Mouse (Mus musculus) liver, embryonic 16.5 days (tissue): Measurements from ENCODE around the gene 2810459M11Rik. TPM values are rescaled to one million over a fixed set of nuclear protein-coding genes. Genes with fewer than 3 reads are reported as not detected.

Experiments used
- ATAC-seq: fragments of 200-750 bp; cut with Nextera tagmentation; 2 replicates; pipeline ENCODE4 v1.8.0; 2017; ENCODE audit warnings: low read depth, mild to moderate bottlenecking, moderate number of reproducible peaks, moderate library complexity
- H3K27ac ChIP-seq: fragments of 300-500 bp; sonication (generic); 2 replicates; pipeline ENCODE4 v1.5.1; 2014; ENCODE audit warnings: mild to moderate bottlenecking, low read length
- H3K27me3 ChIP-seq: fragments of 300-500 bp; sonication (generic); 2 replicates; pipeline ENCODE4 v1.6.1; 2014; ENCODE audit warnings: low read depth, low read length, mixed read lengths; ENCODE audit not compliant: control insufficient read depth, insufficient read depth
- H3K36me3 ChIP-seq: fragments of 300-500 bp; sonication (generic); 2 replicates; pipeline ENCODE4 v1.6.1; 2014; ENCODE audit warnings: mild to moderate bottlenecking; ENCODE audit not compliant: control insufficient read depth, insufficient read depth
- H3K4me1 ChIP-seq: fragments of 300-500 bp; sonication (generic); 2 replicates; pipeline ENCODE4 v1.6.1; 2014; ENCODE audit warnings: low read depth, low read length, mixed read lengths; ENCODE audit not compliant: control insufficient read depth
- H3K4me2 ChIP-seq: fragments of 300-500 bp; sonication (generic); 2 replicates; pipeline ENCODE4 v1.6.1; 2014; ENCODE audit warnings: low read depth, low read length, mixed read lengths
- H3K4me3 ChIP-seq: fragments of 300-500 bp; sonication (generic); 2 replicates; pipeline ENCODE4 v1.5.1; 2014; ENCODE audit warnings: low read depth, mild to moderate bottlenecking, low read length
- H3K9ac ChIP-seq: fragments of 300-500 bp; sonication (generic); 2 replicates; pipeline ENCODE4 v1.6.1; 2014; ENCODE audit warnings: low read depth, low read length
- H3K9me3 ChIP-seq: fragments of 300-500 bp; sonication (generic); replicated peaks from 2 replicates; pipeline ENCODE4 v1.6.1; 2016; ENCODE audit warnings: low read length; ENCODE audit not compliant: control insufficient read depth
- WGBS: fragments of 180-500 bp; shearing (Covaris S2); extraction: QIAGEN DNeasy Blood & Tissue Kit; methylation state at CpG from one replicate; pipeline ENCODE4 v1.1.7; 2014; ENCODE audit not compliant: insufficient replicate concordance; 5-methylcytosine and 5-hydroxymethylcytosine counted together
- polyA plus RNA-seq: library from polyadenylated mRNA; unstranded; fragments of >200 nt; fragmentation: Nextera tagmentation; extraction: Ambion mirVana; gene quantifications from 2 replicates; pipeline ENCODE4 v1.2.1, GENCODE M21; 2015

Gene 2810459M11Rik
- polyA plus RNA-seq, 1 experiment from 2014 or later, result 21.6 TPM

DNA sequence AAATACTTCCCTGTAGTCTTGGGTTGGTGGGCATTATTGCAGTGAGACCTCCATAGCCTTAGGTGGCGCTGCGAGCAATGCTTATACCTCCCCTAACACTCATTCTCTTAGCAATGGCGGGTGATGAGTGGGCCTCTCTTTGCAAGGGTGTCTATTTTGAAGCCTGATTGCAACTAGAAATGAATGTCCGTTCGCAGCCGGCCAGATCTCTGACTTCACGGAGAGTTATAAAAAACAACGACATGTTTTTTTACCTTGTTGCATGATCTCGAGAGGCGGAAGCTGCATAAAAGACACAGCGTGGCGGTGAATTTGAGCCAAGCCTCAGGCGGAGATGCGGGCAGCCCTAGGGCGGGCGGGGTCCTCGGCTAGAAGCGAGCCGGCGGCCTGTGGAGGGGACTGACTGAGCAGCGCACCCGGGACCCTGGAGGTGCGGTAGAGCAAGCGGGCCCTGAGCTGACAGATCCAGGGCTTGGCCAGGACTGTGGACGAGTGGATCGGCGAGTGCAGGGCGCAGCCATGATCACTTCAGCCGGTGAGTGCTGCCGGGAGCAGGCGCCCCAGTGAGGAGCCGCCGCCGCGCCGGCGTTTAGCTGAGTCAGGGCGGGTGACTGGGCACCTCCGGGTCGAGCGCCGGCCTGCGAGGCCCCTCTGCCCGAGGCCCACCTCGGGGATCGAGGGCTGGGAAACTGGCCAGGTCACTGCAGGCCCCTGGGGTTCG is 18.8 kb downstream of the 2810459M11Rik start, which contains the start of gene Psmd1:
Gene Psmd1, plus strand, starts transcription at position 117 of the 721 bp plus-strand sequence.
- under 1% methylated on average over 47 of the region's 47 CpGs for WGBS
- H3K27me3 ChIP-seq, result no peaks in the 10 kb centered on the region
- H3K4me3 ChIP-seq, result peak within 1 kb of the TSS; percentile 94
- peak within 1 kb of the TSS; percentile 96 for H3K9ac ChIP-seq
- H3K4me2 ChIP-seq, result peak within 1 kb of the TSS; percentile 82
- H3K9me3 ChIP-seq, result no peaks in the 10 kb centered on the region
- peaks cover 2% of the 10 kb centered on the region; the same call in 1 of the 2 replicates for H3K36me3 ChIP-seq
- peaks cover 19% of the 10 kb centered on the region for H3K4me1 ChIP-seq
- ATAC-seq, result peak; percentile 88
- peak within 1 kb of the TSS; percentile 83 for H3K27ac ChIP-seq

DNA sequence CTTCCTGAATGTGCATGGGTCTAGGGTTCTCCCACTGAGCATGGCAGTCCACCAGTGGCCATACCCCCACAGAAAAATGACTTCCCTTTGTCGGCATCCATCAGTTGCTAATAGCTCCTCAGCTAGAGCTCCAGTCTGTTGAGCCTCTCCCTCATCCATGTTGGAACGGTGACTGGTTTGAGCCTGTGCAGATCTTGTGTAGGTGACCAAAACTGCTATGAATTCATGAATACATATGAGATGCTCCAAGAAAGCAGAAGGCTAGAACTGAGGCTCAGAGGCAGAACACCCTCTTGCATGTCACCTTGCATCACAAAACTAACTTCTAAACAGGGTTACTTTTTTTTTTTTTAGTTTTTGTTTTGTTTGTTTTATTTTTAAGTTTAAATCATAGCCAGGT is 30.9 kb downstream of the 2810459M11Rik start:
- no peaks in the 10 kb centered on the region for H3K4me1 ChIP-seq
- WGBS, result 87% methylated on average over 2 of the region's 2 CpGs

DNA sequence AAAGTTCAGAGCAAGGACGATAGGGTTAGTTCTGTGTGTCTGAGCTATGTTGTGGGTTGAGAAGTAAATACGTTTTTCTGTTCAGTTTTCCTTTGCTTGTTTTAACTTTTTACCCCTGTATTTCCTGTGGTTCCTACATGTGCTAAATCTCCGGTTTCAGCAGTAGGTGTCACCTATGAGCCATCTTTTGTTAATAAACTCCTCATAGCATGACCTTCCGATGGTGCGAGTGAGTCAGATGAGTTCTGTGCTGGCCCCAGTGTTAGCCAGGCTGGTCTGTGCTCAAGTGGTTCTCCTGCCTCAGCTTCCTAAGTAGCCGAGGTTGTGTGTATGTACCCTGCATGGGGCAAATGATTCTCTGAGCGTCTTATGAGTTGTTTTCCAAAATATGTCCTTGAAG is 48.8 kb downstream of the 2810459M11Rik start:
- WGBS, result 84% methylated on average over 7 of the region's 7 CpGs
- H3K36me3 ChIP-seq, result peaks cover 40% of the 10 kb centered on the region

More for the DNA sequence above, 30.9 kb downstream of the 2810459M11Rik start:
- ATAC-seq, result no peak
- no peak overlapping the region for H3K27ac ChIP-seq
- H3K27me3 ChIP-seq, result no peaks in the 10 kb centered on the region
- no peaks in the 10 kb centered on the region for H3K9me3 ChIP-seq
- no peak overlapping the region for H3K4me3 ChIP-seq
- H3K4me2 ChIP-seq, result no peak overlapping the region
- H3K9ac ChIP-seq, result no peak overlapping the region
- peaks cover 40% of the 10 kb centered on the region for H3K36me3 ChIP-seq

DNA sequence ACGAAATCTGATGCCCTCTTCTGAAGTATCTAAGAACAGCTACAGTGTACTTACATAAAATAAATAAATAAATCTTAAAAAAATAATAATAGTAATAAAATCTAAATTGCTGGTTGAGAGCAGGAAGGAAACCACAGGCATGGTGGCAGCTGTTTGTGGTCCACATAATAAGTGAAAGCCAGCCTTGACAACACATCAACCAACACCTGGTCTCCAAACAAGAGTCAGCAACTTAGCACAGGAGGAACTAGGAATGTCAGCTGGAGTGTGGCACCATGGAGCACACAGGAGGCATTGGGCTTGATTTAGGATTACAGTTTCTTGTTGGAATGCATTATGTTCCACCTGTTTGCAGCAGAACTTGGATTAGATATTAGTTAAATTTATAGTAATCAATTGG is 59.4 kb downstream of the 2810459M11Rik start:
- no peak for ATAC-seq
- Histone ChIP-seq H3K9me3 (no peaks in the 10 kb centered on the region), H3K4me3 (no peak overlapping the region), H3K9ac (no peak overlapping the region), H3K4me1 (no peaks in the 10 kb centered on the region), H3K4me2 (no peak overlapping the region), H3K36me3 (peaks cover 9% of the 10 kb centered on the region; the same call in 1 of the 2 replicates), H3K27me3 (no peaks in the 10 kb centered on the region), H3K27ac (no peak overlapping the region)
- 88% methylated on average over 1 of the region's 1 CpGs for WGBS

More for the DNA sequence above, 48.8 kb downstream of the 2810459M11Rik start:
- no peak for ATAC-seq
- no peaks in the 10 kb centered on the region for H3K27me3 ChIP-seq
- H3K9ac ChIP-seq, result no peak overlapping the region
- H3K9me3 ChIP-seq, result no peaks in the 10 kb centered on the region
- H3K4me3 ChIP-seq, result no peak overlapping the region
- H3K27ac ChIP-seq, result no peak overlapping the region
- no peaks in the 10 kb centered on the region for H3K4me1 ChIP-seq
- H3K4me2 ChIP-seq, result no peak overlapping the region

Other genes starting within 250 kb of the 2810459M11Rik start
- 52.3 and 54.7 TPM in 2 replicates for gene Itm2c, start 151.6 kb upstream of the 2810459M11Rik start, polyA plus RNA-seq
- 0.13 TPM in 1 of 2 replicates, not detected in the other for gene 4933407L21Rik, start 117.4 kb upstream of the 2810459M11Rik start, polyA plus RNA-seq
- 0.04 and 0.05 TPM in 2 replicates for gene Gpr55, start 84.9 kb upstream of the 2810459M11Rik start, polyA plus RNA-seq
- 0.24 and 0.37 TPM in 2 replicates for gene Spata3, start 29.0 kb upstream of the 2810459M11Rik start, polyA plus RNA-seq
- gene Psmd1, start 18.5 kb downstream of the 2810459M11Rik start, polyA plus RNA-seq, result 82.2 and 87.2 TPM in 2 replicates
- gene Htr2b, start 66.1 kb downstream of the 2810459M11Rik start, polyA plus RNA-seq, result 0.06 and 0.18 TPM in 2 replicates
- 0.14 TPM in 1 of 2 replicates, not detected in the other for gene Gm21972, start 87.8 kb downstream of the 2810459M11Rik start, polyA plus RNA-seq
- 8.4 and 10.6 TPM in 2 replicates for gene Armc9, start 108.9 kb downstream of the 2810459M11Rik start, polyA plus RNA-seq